Mouse (Mus musculus): ENCODE measurements around the gene Urad. TPM values are rescaled to one million over a fixed set of nuclear protein-coding genes. Genes with fewer than 3 reads are reported as not detected.

The Urad gene
- polyA plus RNA-seq, 1 experiment from 2014 or later, result not detected

DNA sequence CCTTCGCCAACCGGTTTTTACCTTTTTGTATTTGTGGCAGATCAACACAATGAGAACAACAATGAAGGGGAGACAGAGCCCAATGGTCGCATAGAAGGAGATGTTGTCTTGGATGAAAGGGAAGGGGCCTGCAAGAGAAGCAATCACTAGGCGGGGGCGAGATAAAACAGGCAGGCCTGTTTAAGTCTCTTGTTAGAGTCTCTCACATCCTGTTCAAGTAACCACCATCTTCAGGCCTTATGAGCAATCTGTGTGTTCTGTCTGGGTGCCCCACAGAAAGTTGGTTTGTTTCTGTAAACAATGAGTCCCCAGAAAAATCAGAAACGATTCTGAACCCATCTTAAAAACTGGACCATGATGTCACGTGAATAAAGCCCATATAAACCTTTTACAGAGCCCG, 32.7 kb upstream of the Urad start:
- H3K4me3 ChIP-seq (ENCODE audit: low read depth, low read length), result no peak overlapping the region
- 73% methylated on average over 8 of the region's 8 CpGs for whole genome bisulfite sequencing

DNA sequence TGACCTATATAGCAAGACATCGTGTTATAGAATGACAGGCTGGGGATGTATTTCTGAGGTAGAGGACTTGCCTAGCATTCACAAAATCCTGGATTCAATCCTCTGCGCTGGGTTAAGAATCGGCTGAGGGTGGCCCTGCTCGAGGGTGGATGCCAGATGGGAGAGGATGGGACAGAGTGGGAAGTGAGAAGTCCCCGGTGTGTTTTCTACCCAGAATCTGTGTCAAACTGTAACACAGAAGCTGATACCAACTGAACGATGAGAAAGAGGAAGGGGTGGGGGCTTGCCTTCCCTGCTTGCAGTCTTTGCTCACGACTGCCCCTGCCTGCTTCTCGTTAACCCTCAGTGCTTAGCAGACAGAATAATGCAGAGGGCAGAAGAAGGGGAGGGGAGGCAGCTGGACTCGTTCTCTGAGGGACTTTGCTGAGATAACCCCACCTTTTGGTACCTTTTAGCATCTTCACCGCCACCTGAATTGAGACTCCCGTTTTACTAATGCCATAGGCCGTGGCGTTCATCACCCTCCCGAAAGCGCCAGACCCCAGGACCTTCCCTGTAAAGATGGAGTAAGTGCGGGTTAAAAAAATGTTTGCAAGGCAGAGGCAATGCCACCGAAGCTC, 32.0 kb upstream of the Urad start:
- no peak overlapping the region for H3K27ac ChIP-seq (ENCODE audit: low read length)
- H3K9me3 ChIP-seq (replicated peaks; ENCODE audit: control insufficient read depth, low read length, poor library complexity, severe bottlenecking), result no peaks in the 10 kb centered on the region
- H3K4me1 ChIP-seq (ENCODE audit: control insufficient read depth, insufficient read depth, low read length), result no peaks in the 10 kb centered on the region
- H3K4me3 ChIP-seq (ENCODE audit: low read depth, low read length), result no peak overlapping the region
- 63% methylated on average over 17 of the region's 17 CpGs for WGBS
- H3K9ac ChIP-seq (ENCODE audit: low read depth, low read length), result no peak overlapping the region
- no peak for ATAC-seq
- H3K36me3 ChIP-seq (ENCODE audit: control insufficient read depth, insufficient read depth, low read length), result no peaks in the 10 kb centered on the region
- no peak overlapping the region for H3K4me2 ChIP-seq (ENCODE audit: low read length)
- H3K27me3 ChIP-seq (ENCODE audit: control insufficient read depth, insufficient read depth, low read depth, low read length), result no peaks in the 10 kb centered on the region

More for the DNA sequence above, 32.7 kb upstream of the Urad start:
- no peak overlapping the region for H3K4me2 ChIP-seq (ENCODE audit: low read length)
- no peak overlapping the region for H3K27ac ChIP-seq (ENCODE audit: low read length)
- no peaks in the 10 kb centered on the region for H3K4me1 ChIP-seq (ENCODE audit: control insufficient read depth, insufficient read depth, low read length)
- H3K27me3 ChIP-seq (ENCODE audit: control insufficient read depth, insufficient read depth, low read depth, low read length), result no peaks in the 10 kb centered on the region
- no peak for ATAC-seq
- no peak overlapping the region for H3K9ac ChIP-seq (ENCODE audit: low read depth, low read length)
- no peaks in the 10 kb centered on the region for H3K9me3 ChIP-seq (replicated peaks; ENCODE audit: control insufficient read depth, low read length, poor library complexity, severe bottlenecking)
- no peaks in the 10 kb centered on the region for H3K36me3 ChIP-seq (ENCODE audit: control insufficient read depth, insufficient read depth, low read length)

DNA sequence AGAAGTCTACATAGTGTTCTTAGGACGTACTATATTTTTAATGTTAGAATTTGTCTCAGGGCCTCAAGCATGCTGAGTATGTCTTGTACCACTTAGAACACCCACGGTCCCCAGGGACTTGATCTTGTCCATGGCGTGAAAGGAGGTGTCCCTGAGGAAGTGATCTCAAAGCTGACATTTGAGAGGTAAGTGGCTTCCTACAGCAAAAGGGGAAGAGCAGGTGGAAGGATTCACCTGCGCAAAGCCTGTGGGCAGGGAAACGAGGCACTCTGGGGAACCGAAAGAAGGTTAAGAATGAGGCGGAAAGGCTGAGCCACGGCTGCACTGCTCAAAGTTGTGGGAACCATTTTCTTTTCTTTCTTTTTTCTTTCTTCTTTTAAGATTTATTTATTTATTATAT, 29.7 kb upstream of the Urad start:
- Histone ChIP-seq H3K9ac (ENCODE audit: low read depth, low read length) (no peak overlapping the region), H3K36me3 (ENCODE audit: control insufficient read depth, insufficient read depth, low read length) (no peaks in the 10 kb centered on the region), H3K4me2 (ENCODE audit: low read length) (no peak overlapping the region), H3K4me1 (ENCODE audit: control insufficient read depth, insufficient read depth, low read length) (no peaks in the 10 kb centered on the region), H3K27ac (ENCODE audit: low read length) (no peak overlapping the region), H3K9me3 (replicated peaks; ENCODE audit: control insufficient read depth, low read length, poor library complexity, severe bottlenecking) (no peaks in the 10 kb centered on the region), H3K4me3 (ENCODE audit: low read depth, low read length) (no peak overlapping the region), H3K27me3 (ENCODE audit: control insufficient read depth, insufficient read depth, low read depth, low read length) (no peaks in the 10 kb centered on the region)
- WGBS, result 91% methylated on average over 8 of the region's 8 CpGs
- no peak for ATAC-seq

DNA sequence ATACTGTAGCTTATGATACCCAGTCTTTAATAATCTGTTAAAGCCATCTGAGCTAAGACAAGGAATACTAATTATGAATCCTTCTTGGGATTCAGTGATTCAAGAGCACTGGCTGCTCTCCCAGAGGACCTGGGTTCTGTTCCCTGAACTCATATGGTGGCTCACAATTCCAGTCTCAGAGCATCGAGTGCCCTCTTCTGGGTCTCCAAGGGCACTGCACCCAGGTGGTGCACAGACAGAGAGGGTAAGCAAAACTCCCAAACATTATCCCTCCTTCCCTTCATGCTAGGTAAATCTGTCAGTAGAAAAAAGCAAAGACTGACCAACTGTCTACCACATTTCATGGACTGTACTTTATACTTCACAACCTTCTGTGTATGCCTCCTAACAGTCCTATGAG, 23.7 kb upstream of the Urad start:
- no peaks in the 10 kb centered on the region for H3K9me3 ChIP-seq (replicated peaks; ENCODE audit: control insufficient read depth, low read length, poor library complexity, severe bottlenecking)
- H3K27ac ChIP-seq (ENCODE audit: low read length), result no peak overlapping the region
- no peaks in the 10 kb centered on the region for H3K27me3 ChIP-seq (ENCODE audit: control insufficient read depth, insufficient read depth, low read depth, low read length)
- WGBS, result 76% methylated on average over 1 of the region's 1 CpGs
- no peak overlapping the region for H3K4me2 ChIP-seq (ENCODE audit: low read length)
- no peak for ATAC-seq
- H3K36me3 ChIP-seq (ENCODE audit: control insufficient read depth, insufficient read depth, low read length), result no peaks in the 10 kb centered on the region
- no peak overlapping the region for H3K9ac ChIP-seq (ENCODE audit: low read depth, low read length)
- H3K4me3 ChIP-seq (ENCODE audit: low read depth, low read length), result no peak overlapping the region
- H3K4me1 ChIP-seq (ENCODE audit: control insufficient read depth, insufficient read depth, low read length), result no peaks in the 10 kb centered on the region

DNA sequence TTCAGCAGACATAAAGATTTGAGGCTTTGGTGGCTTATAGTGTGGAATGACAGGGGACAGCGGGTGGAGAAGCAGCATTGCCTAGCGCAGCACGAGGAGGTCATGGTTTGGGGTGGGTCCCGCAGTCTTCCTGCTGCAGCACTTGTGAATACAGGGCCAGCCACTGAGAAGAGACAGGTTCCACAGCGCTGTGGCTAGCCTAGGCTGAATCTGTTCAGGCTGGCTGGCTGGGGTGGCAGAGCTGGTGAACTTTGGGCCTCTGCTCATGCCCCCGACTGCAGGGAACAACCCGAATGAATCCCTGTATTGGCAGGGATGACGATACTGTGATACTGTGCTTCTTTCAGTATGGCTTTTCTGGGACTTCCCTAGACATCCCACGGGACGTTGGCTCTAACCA, 21.7 kb upstream of the Urad start:
- Histone ChIP-seq H3K9ac (ENCODE audit: low read depth, low read length) (no peak overlapping the region), H3K36me3 (ENCODE audit: control insufficient read depth, insufficient read depth, low read length) (no peaks in the 10 kb centered on the region), H3K4me3 (ENCODE audit: low read depth, low read length) (no peak overlapping the region), H3K27me3 (ENCODE audit: control insufficient read depth, insufficient read depth, low read depth, low read length) (no peaks in the 10 kb centered on the region), H3K27ac (ENCODE audit: low read length) (no peak overlapping the region), H3K4me1 (ENCODE audit: control insufficient read depth, insufficient read depth, low read length) (no peaks in the 10 kb centered on the region), H3K4me2 (ENCODE audit: low read length) (no peak overlapping the region), H3K9me3 (replicated peaks; ENCODE audit: control insufficient read depth, low read length, poor library complexity, severe bottlenecking) (no peaks in the 10 kb centered on the region)
- 90% methylated on average over 10 of the region's 10 CpGs for WGBS
- no peak for ATAC-seq

DNA sequence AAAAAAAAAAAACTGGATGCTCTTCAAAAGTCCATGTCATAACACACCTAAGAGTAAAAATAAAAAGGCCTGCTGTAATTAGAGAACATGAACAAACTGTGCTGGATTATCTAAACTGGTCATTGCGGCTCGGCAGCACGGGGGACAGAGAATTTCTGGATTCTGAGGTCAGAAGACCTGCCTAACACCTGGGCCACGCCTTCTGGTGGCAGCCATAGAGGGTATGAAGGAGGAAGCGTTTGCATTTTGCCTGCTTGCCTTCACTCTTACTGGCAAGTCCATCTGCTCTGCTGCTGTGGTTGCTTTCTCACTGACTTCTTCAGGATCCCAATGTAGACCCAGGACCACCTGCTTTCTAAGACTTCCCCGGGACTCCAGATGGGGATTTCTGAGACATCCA, 20.7 kb upstream of the Urad start:
- no peak for ATAC-seq
- 89% methylated on average over 6 of the region's 6 CpGs for WGBS
- Histone ChIP-seq H3K4me3 (ENCODE audit: low read depth, low read length) (no peak overlapping the region), H3K4me2 (ENCODE audit: low read length) (no peak overlapping the region), H3K27ac (ENCODE audit: low read length) (no peak overlapping the region), H3K27me3 (ENCODE audit: control insufficient read depth, insufficient read depth, low read depth, low read length) (no peaks in the 10 kb centered on the region), H3K9ac (ENCODE audit: low read depth, low read length) (no peak overlapping the region), H3K9me3 (replicated peaks; ENCODE audit: control insufficient read depth, low read length, poor library complexity, severe bottlenecking) (no peaks in the 10 kb centered on the region), H3K4me1 (ENCODE audit: control insufficient read depth, insufficient read depth, low read length) (no peaks in the 10 kb centered on the region), H3K36me3 (ENCODE audit: control insufficient read depth, insufficient read depth, low read length) (no peaks in the 10 kb centered on the region)

DNA sequence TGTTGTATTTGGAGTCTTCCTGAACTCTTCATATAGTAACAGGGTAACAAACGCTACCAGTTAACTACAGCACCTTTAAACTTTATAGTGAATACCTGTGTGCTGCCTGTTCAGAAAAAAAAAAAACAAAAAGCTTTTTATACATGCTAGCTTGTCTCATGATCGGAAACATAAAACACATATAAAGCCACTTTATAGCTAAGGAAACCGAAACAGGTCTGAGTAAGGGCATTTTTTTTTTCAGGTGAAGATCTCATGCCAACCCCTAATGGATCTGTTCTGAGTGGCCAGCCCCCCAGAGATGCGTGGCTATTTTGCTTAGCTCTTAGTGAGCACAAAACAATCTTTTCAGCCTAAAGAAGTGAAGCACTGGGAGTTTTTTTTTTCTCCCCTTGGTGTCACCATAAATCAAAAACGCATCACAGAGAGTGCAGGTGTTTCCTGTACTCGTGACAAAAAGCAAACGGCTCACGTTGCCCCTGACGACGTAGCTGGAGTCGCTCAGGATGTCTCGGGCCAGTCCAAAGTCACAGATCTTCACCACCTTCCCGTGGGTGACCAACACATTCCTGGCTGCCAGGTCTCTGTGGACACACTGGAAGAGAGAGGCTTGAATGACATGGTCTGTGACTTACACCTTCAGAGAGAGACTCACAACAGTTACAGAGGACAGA, 18.6 kb upstream of the Urad start:
- H3K9me3 ChIP-seq (replicated peaks; ENCODE audit: control insufficient read depth, low read length, poor library complexity, severe bottlenecking), result no peaks in the 10 kb centered on the region
- H3K4me1 ChIP-seq (ENCODE audit: control insufficient read depth, insufficient read depth, low read length), result no peaks in the 10 kb centered on the region
- H3K9ac ChIP-seq (ENCODE audit: low read depth, low read length), result no peak overlapping the region
- no peak overlapping the region for H3K4me3 ChIP-seq (ENCODE audit: low read depth, low read length)
- no peaks in the 10 kb centered on the region for H3K36me3 ChIP-seq (ENCODE audit: control insufficient read depth, insufficient read depth, low read length)
- no peaks in the 10 kb centered on the region for H3K27me3 ChIP-seq (ENCODE audit: control insufficient read depth, insufficient read depth, low read depth, low read length)
- no peak for ATAC-seq
- H3K4me2 ChIP-seq (ENCODE audit: low read length), result no peak overlapping the region
- H3K27ac ChIP-seq (ENCODE audit: low read length), result no peak overlapping the region
- 80% methylated on average over 13 of the region's 13 CpGs for WGBS

DNA sequence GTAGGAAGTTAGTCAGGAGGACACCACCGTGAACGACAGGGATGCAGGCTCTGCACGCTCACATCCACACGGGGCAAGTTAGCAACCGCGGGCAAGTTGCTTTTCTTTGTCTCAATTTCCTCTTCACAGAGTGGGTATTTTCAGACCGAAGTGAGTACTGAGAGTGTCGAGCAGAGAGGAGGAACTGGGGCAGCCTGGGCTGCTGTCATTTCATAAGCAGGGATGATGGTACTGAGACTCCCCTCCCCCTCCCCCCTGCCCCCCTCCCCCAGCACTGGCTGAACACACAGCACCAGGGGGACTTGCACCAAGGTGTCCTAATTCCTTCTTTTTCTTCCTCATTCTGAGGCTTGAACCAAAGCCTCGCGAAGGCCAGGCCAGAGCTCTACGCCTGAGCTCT, 17.3 kb upstream of the Urad start:
- no peak for ATAC-seq
- H3K4me1 ChIP-seq (ENCODE audit: control insufficient read depth, insufficient read depth, low read length), result no peaks in the 10 kb centered on the region
- WGBS, result 84% methylated on average over 11 of the region's 11 CpGs
- H3K27me3 ChIP-seq (ENCODE audit: control insufficient read depth, insufficient read depth, low read depth, low read length), result no peaks in the 10 kb centered on the region
- H3K36me3 ChIP-seq (ENCODE audit: control insufficient read depth, insufficient read depth, low read length), result no peaks in the 10 kb centered on the region
- no peak overlapping the region for H3K4me2 ChIP-seq (ENCODE audit: low read length)
- no peak overlapping the region for H3K4me3 ChIP-seq (ENCODE audit: low read depth, low read length)
- H3K27ac ChIP-seq (ENCODE audit: low read length), result no peak overlapping the region
- no peaks in the 10 kb centered on the region for H3K9me3 ChIP-seq (replicated peaks; ENCODE audit: control insufficient read depth, low read length, poor library complexity, severe bottlenecking)
- H3K9ac ChIP-seq (ENCODE audit: low read depth, low read length), result no peak overlapping the region

DNA sequence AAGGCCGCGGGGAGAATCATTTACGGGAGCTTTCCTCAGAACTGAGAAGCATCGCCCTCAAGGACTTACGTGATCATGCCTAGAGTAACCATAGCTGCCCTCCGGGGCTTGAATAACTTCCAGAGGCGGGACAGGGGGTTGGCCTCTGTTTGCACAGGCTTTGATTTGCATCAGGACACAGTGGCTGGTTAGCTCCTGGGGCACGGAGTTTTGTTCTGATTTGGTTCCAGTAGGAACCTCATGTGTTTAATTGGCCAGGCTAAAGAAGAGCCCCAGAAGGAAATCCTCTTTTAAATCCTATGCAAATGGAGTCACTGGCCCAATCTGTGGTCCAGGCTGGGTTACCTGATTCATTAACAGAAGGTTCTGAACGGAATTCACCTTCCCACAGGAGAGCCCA, 16.7 kb upstream of the Urad start:
- Histone ChIP-seq H3K27me3 (ENCODE audit: control insufficient read depth, insufficient read depth, low read depth, low read length) (no peaks in the 10 kb centered on the region), H3K36me3 (ENCODE audit: control insufficient read depth, insufficient read depth, low read length) (no peaks in the 10 kb centered on the region), H3K4me1 (ENCODE audit: control insufficient read depth, insufficient read depth, low read length) (no peaks in the 10 kb centered on the region), H3K4me3 (ENCODE audit: low read depth, low read length) (no peak overlapping the region), H3K9me3 (replicated peaks; ENCODE audit: control insufficient read depth, low read length, poor library complexity, severe bottlenecking) (no peaks in the 10 kb centered on the region), H3K4me2 (ENCODE audit: low read length) (no peak overlapping the region), H3K27ac (ENCODE audit: low read length) (no peak overlapping the region), H3K9ac (ENCODE audit: low read depth, low read length) (no peak overlapping the region)
- no peak for ATAC-seq
- 55% methylated on average over 9 of the region's 9 CpGs for WGBS
